Mouse (Mus musculus) midbrain, embryonic 16.5 days (tissue): ENCODE data around the gene Xcr1. TPM values are rescaled to one million over a fixed set of nuclear protein-coding genes. Genes with fewer than 3 reads are reported as not detected.

ENCODE experiments used
- ATAC-seq: fragments of 200-750 bp; cut with Nextera tagmentation; 2 replicates; pipeline ENCODE4 v1.8.0; 2017; ENCODE audit warnings: moderate TSS enrichment
- H3K27ac ChIP-seq: fragments of 300-500 bp; sonication (generic); 2 replicates; pipeline ENCODE4 v1.5.1; 2014; ENCODE audit warnings: mild to moderate bottlenecking, low read length, mixed read lengths
- H3K27me3 ChIP-seq: fragments of 300-500 bp; sonication (generic); 2 replicates; pipeline ENCODE4 v1.6.1; 2014; ENCODE audit warnings: low read depth, low read length, mixed read lengths; ENCODE audit not compliant: control insufficient read depth, insufficient read depth
- H3K36me3 ChIP-seq: fragments of 300-500 bp; sonication (generic); 2 replicates; pipeline ENCODE4 v1.6.1; 2014; ENCODE audit warnings: mild to moderate bottlenecking, low read length, moderate library complexity, mixed read lengths; ENCODE audit not compliant: control insufficient read depth, insufficient read depth
- H3K4me1 ChIP-seq: fragments of 300-500 bp; sonication (generic); 2 replicates; pipeline ENCODE4 v1.6.1; 2014; ENCODE audit warnings: mild to moderate bottlenecking, low read length, mixed read lengths; ENCODE audit not compliant: control insufficient read depth, insufficient read depth
- H3K4me2 ChIP-seq: fragments of 300-500 bp; sonication (generic); 2 replicates; pipeline ENCODE4 v1.6.1; 2014; ENCODE audit warnings: mild to moderate bottlenecking, low read length, mixed read lengths
- H3K4me3 ChIP-seq: fragments of 300-500 bp; sonication (generic); 2 replicates; pipeline ENCODE4 v1.5.1; 2014; ENCODE audit warnings: low read depth, mild to moderate bottlenecking, low read length, moderate library complexity, mixed read lengths
- H3K9ac ChIP-seq: fragments of 300-500 bp; sonication (generic); 2 replicates; pipeline ENCODE4 v1.6.1; 2014; ENCODE audit warnings: low read depth, low read length, mixed read lengths
- H3K9me3 ChIP-seq: fragments of 300-500 bp; sonication (generic); replicated peaks from 2 replicates; pipeline ENCODE4 v1.6.1; 2014; ENCODE audit warnings: mild to moderate bottlenecking, low read length, mixed read lengths; ENCODE audit not compliant: control insufficient read depth, poor library complexity, severe bottlenecking
- WGBS: fragments of 180-500 bp; shearing (Covaris S2); extraction: QIAGEN DNeasy Blood & Tissue Kit; methylation state at CpG from one replicate; pipeline ENCODE4 v1.1.7; 2014; 5-methylcytosine and 5-hydroxymethylcytosine counted together
- polyA plus RNA-seq: library from polyadenylated mRNA; unstranded; fragments of >200 nt; fragmentation: Nextera tagmentation; extraction: Ambion mirVana; gene quantifications from 2 replicates; pipeline ENCODE4 v1.2.1, GENCODE M21; 2015

The Xcr1 gene
- polyA plus RNA-seq, 1 experiment from 2014 or later = 0.04 TPM

DNA sequence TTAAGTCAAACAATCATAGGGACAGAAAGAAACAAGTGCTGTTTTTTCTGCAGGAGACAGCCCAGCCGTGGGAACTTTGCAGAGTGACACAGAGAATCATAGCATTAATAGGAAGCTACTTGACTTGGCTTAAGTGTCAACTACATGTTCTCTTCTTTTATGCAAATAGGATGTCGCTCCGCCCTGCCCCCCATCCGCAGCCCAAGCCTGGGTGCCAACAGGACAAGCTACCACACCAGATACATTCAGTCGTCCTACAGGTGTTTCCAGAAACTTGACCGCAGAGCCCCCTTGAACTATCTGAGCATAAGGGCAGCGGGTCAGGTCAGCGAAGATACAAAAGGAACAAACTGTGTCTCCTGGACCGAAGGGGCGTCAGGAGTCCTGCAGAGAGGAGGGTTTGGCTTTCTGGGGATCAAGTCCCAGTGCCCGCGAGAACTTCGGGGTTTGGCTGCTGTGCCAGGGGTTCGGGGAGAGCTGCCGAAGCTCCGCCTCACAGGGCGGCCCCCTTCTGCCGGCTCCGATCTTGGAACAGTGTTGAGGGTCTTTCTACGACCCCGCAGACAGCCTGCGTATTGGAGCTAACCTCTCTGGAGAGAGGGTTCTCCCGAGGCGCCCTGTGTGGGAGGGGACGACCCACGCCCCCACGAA is 10.6 kb downstream of the Xcr1 start:
- peak; percentile 84 for ATAC-seq
- WGBS = under 1% methylated on average over 27 of the region's 27 CpGs
- H3K4me2 ChIP-seq = peak overlapping the region; percentile 69

DNA sequence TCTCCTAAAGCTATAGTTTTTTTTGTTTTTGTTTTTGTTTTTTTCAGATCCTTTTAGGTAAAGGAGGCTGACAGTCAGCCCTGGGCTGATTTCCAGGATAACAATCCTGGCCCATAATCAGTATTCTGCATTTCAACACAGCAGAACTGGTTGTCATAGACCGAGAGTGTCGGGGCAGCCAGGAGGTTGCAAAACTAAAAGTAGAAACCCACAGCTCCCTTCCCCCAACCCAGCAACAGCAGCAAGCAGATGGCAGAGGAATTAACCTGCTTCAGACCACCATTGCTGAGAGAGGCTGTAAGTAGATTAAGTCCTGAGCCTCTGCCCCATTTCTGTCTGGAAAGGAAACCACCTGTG is 11.1 kb downstream of the Xcr1 start:
- Histone ChIP-seq H3K36me3 (no peaks in the 10 kb centered on the region), H3K4me2 (peak overlapping the region; percentile 69), H3K9me3 (no peaks in the 10 kb centered on the region), H3K9ac (no peak overlapping the region), H3K27ac (peak overlapping the region; percentile 80; the same call in 1 of the 2 replicates), H3K4me3 (peak overlapping the region; percentile 78), H3K27me3 (no peaks in the 10 kb centered on the region), H3K4me1 (peaks cover 8% of the 10 kb centered on the region)
- WGBS = 5% methylated on average over 2 of the region's 2 CpGs
- ATAC-seq = no peak

More for the DNA sequence above, 10.6 kb downstream of the Xcr1 start:
- Histone ChIP-seq H3K9me3 (no peaks in the 10 kb centered on the region), H3K4me1 (peaks cover 8% of the 10 kb centered on the region), H3K9ac (peak overlapping the region; percentile 70), H3K27ac (peak overlapping the region; percentile 80), H3K27me3 (no peaks in the 10 kb centered on the region), H3K36me3 (no peaks in the 10 kb centered on the region), H3K4me3 (peak overlapping the region; percentile 78)

DNA sequence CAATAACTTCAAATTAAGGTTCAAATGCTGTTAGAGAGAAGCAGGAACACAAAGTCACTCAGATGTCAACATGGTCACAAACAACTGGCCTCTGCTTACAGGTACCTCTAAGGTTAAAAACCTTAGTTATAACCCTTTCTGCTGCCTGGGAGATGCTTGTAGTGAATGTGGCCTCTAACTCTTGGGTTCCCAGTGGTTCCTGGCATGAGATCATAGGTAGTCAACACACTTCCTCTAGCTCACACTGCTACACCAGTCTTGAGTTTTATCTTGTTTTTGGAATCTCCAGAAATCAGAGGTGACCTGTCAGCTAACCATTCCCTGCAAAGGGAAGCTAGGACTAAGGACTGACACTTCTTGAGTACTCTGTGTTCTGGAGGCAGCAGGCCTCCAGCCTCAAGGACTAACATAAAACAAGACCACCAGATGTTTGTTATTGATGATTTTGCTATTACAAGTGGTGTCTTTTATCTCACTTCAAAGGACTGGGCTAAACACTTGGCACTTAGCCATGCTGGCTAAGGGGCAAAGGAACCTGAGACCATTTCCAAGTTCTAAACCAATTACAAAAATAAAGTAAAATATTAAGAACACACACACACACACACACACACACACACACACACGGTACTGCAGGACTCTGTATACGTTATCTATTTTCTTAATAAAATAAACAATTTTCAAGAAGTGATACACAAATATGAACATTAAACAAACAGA is 11.7 kb downstream of the Xcr1 start:
- no peak overlapping the region for H3K4me3 ChIP-seq
- no peak for ATAC-seq
- H3K9me3 ChIP-seq = no peaks in the 10 kb centered on the region
- H3K27me3 ChIP-seq = no peaks in the 10 kb centered on the region
- H3K4me2 ChIP-seq = no peak overlapping the region
- peaks cover 8% of the 10 kb centered on the region for H3K4me1 ChIP-seq
- 76% methylated on average over 2 of the region's 2 CpGs for WGBS
- H3K9ac ChIP-seq = no peak overlapping the region
- H3K36me3 ChIP-seq = no peaks in the 10 kb centered on the region
- H3K27ac ChIP-seq = no peak overlapping the region

DNA sequence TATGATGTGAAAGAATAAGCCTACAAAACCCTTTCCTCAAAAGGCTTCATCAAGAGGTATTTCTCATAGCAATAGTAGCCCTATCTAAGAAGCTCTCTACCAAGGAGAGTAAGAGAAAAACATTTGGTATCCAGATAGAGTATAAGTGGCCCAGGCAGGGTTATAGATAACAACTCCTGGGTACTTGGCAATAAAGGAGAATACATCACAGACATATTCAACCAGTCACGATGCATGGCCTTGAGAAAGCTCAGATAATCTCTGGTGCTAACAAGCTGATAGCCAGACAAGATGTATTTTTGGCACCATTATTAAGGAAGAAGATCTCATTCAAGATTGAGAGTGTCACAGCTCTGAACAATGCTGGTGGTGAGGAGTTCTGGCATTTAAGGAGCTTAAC is 15.3 kb downstream of the Xcr1 start:
- ATAC-seq = no peak
- 98% methylated on average over 1 of the region's 1 CpGs for WGBS

DNA sequence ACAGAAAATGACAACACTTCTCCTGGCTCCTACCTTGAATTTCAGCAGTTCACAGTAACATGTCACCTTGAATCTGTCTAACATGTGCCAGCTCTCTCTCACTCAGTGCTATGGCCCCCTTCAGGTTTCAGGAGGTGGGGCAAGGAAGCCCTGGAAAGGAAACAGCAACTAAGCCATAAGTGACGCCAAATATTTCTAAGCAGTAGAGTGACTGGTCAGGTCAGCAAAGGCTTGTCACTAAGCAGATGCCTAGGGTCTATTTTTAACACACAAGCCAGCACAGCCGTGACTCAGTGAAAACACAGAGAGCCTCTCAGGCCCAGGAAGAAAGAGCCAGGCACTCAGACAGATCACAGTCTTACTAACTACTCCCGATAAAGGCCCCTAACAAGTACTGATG is 16.7 kb downstream of the Xcr1 start:
- 80% methylated on average over 3 of the region's 3 CpGs for WGBS

More for the DNA sequence above, 15.3 kb downstream of the Xcr1 start:
- Histone ChIP-seq H3K4me3 (no peak overlapping the region), H3K4me1 (peaks cover 4% of the 10 kb centered on the region), H3K36me3 (0 out of 2 replicates have a peak, but pooled peaks cover 3% of the 10 kb centered on the region), H3K27ac (no peak overlapping the region), H3K4me2 (no peak overlapping the region), H3K9ac (no peak overlapping the region), H3K9me3 (no peaks in the 10 kb centered on the region), H3K27me3 (no peaks in the 10 kb centered on the region)

DNA sequence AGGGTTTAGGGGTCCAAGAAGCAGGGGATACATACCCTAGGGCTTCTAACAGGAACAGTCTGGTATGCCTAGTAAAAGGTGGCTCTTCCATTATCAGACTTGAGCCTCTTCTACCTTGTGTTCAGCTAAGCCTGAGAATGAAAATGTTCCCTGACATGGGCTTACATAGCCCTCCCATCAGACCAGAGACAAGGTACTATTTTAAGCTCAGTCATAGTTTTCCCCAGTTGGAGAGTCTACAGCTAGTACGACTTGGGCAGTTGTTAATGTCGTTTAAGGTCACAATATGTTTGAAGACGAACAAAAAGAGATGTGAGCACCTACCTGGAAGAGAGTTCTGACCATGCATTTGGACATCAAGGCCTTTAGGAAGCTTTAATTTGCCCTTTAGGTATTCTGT is 17.4 kb downstream of the Xcr1 start:
- no peak overlapping the region for H3K4me2 ChIP-seq
- H3K36me3 ChIP-seq = 0 out of 2 replicates have a peak, but pooled peaks cover 3% of the 10 kb centered on the region
- no peaks in the 10 kb centered on the region for H3K9me3 ChIP-seq
- no peak overlapping the region for H3K9ac ChIP-seq
- H3K4me3 ChIP-seq = no peak overlapping the region
- H3K27ac ChIP-seq = no peak overlapping the region
- H3K4me1 ChIP-seq = no peaks in the 10 kb centered on the region
- no peak for ATAC-seq
- 90% methylated on average over 3 of the region's 3 CpGs for WGBS
- H3K27me3 ChIP-seq = no peaks in the 10 kb centered on the region

More for the DNA sequence above, 16.7 kb downstream of the Xcr1 start:
- Histone ChIP-seq H3K27ac (no peak overlapping the region), H3K27me3 (no peaks in the 10 kb centered on the region), H3K36me3 (0 out of 2 replicates have a peak, but pooled peaks cover 3% of the 10 kb centered on the region), H3K9ac (no peak overlapping the region), H3K4me3 (no peak overlapping the region), H3K4me2 (no peak overlapping the region), H3K9me3 (no peaks in the 10 kb centered on the region), H3K4me1 (no peaks in the 10 kb centered on the region)
- no peak for ATAC-seq

DNA sequence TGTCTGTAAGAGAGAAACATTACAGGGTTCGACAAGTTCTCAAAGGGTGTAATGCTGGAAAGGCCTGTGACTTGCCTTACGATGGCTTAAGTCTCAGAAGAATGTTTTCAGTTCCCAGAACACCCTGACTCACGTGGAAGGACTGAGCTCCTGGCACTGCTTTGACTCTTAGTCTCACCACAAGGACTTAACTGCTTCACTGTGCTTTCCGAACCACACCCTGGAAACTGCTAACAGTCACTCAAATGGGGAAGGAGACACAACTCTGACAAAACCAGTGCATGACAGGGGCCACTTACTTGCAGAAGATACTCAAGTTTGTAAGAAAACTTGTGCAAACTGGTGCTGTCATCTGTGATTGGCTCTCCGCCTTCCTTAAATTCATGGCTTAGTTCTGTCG is 21.6 kb downstream of the Xcr1 start:
- peaks cover 11% of the 10 kb centered on the region for H3K36me3 ChIP-seq
- H3K9ac ChIP-seq = no peak overlapping the region
- no peaks in the 10 kb centered on the region for H3K27me3 ChIP-seq
- WGBS = 91% methylated on average over 6 of the region's 6 CpGs
- H3K4me1 ChIP-seq = no peaks in the 10 kb centered on the region
- no peak overlapping the region for H3K4me3 ChIP-seq
- no peak overlapping the region for H3K4me2 ChIP-seq
- H3K27ac ChIP-seq = no peak overlapping the region
- no peaks in the 10 kb centered on the region for H3K9me3 ChIP-seq
- ATAC-seq = no peak

DNA sequence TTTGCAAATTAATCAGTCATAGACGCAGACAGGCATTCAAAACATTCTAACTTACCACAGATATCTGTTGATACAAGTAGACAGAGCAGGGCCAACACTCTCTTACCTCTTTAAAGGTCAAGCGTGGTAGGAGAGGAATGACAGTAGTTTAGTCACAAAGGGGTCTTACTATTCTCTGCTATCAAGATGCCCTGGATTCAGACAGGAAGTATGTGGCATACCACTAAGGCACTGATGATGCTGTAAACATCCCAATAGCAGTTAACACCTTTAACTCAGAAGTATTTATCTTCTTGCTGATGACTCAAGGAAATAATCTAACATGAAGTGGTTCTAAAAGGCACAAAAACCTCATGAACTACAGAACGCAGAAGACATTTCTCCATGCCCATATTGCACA is 26.0 kb downstream of the Xcr1 start:
- peaks cover 14% of the 10 kb centered on the region for H3K36me3 ChIP-seq
- no peaks in the 10 kb centered on the region for H3K27me3 ChIP-seq
- no peaks in the 10 kb centered on the region for H3K4me1 ChIP-seq
- WGBS = 96% methylated on average over 3 of the region's 3 CpGs
- H3K4me3 ChIP-seq = no peak overlapping the region
- H3K4me2 ChIP-seq = no peak overlapping the region
- ATAC-seq = no peak
- no peak overlapping the region for H3K27ac ChIP-seq
- H3K9me3 ChIP-seq = no peaks in the 10 kb centered on the region
- no peak overlapping the region for H3K9ac ChIP-seq

DNA sequence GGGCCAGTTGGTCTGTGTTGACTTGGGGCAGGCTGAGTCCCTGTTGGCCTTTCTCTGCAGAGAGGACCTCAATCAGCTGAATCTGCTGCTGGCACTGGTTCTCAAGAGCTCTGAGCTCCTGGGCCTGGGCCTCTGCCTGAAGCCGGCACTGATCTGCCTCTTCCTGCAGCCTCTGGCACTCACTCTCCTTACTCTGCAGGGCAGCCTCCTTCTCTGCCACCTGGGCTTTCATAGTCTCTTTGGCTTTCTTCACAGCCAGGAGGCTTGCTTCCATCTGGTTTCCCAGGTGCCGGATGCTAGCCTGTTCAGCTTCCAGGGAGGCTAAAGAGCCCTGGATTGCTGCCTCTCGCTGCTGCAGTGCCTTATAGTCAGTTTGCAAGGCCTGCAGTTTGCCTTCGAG is 32.9 kb downstream of the Xcr1 start:
- 90% methylated on average over 4 of the region's 4 CpGs for WGBS
- no peak for ATAC-seq
- no peaks in the 10 kb centered on the region for H3K9me3 ChIP-seq
- no peak overlapping the region for H3K9ac ChIP-seq
- no peaks in the 10 kb centered on the region for H3K27me3 ChIP-seq
- H3K4me1 ChIP-seq = no peaks in the 10 kb centered on the region
- peaks cover 23% of the 10 kb centered on the region for H3K36me3 ChIP-seq
- no peak overlapping the region for H3K4me3 ChIP-seq
- H3K4me2 ChIP-seq = no peak overlapping the region
- H3K27ac ChIP-seq = no peak overlapping the region
